18 mouse cellular contexts compared by ENCODE assay signal in the genomic region with DNA sequence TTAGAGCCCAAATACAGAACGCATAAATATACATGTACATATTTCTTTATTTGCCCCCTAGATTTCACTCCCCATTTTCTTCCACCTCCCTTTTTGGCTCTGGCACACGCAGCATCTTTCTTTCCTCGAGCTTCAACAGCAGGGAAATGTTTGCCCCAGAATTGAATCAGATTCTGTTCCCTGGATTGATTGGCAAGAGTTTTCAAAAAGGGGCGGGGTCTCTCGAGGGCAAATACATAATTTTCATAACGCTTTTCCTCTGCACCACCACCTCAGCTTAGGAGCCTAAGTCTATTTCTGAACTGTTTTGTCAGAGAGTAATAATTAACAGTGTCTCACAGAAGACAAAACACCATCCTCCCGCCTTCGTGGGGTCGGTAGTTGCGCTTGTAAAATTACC.
DNase-seq lines count a peak whose midpoint lies in the region; ATAC-seq and TF ChIP-seq lines count a peak whose summit lies in the region.
"Had no signal": no experiment of that assay in that cellular context is flagged by ENCODE, and none has a peak within 500 bp of the region (broad histone marks: within the 10 kb centered on the region; RNA-seq: fewer than 3 reads in every experiment).

No protein-coding gene starts in this region.

- no peak overlapping the region for H3K9ac ChIP-seq in forebrain, embryonic 16.5 days (replicated peaks; ENCODE audit: low read depth, low read length)
- no peak overlapping the region for H3K9ac ChIP-seq in forebrain, embryonic 15.5 days (replicated peaks)
- H3K9ac ChIP-seq in midbrain, embryonic 14.5 days (replicated peaks; ENCODE audit: low read length), result no peak overlapping the region
- H3K9ac ChIP-seq in midbrain, postnatal 0 days (replicated peaks; ENCODE audit: low read length, poor library complexity, severe bottlenecking), result no peak overlapping the region
- H3K9ac ChIP-seq: embryonic facial prominence, embryonic 12.5 days; forebrain, embryonic 13.5 days had no signal

- no peak overlapping the region for H3K4me2 ChIP-seq in forebrain, embryonic 16.5 days (ENCODE audit: low read length)
- no peak overlapping the region for H3K4me2 ChIP-seq in forebrain, embryonic 15.5 days (replicated peaks)
- no peak overlapping the region for H3K4me2 ChIP-seq in midbrain, embryonic 14.5 days (ENCODE audit: low read length)
- no peak overlapping the region for H3K4me2 ChIP-seq in midbrain, postnatal 0 days (ENCODE audit: low read depth, low read length, poor library complexity, severe bottlenecking)
- H3K4me2 ChIP-seq: embryonic facial prominence, embryonic 12.5 days; forebrain, embryonic 13.5 days had no signal

- peak; percentile 48 for DNase-seq in heart, adult 11 months
- DNase-seq in heart, adult 9 months (ENCODE audit: low spot score in 2 of 2), result no peak
- DNase-seq in midbrain, embryonic 14.5 days, result peak; percentile 14
- no peak for DNase-seq in midbrain, postnatal 0 days (ENCODE audit: low spot score)
- peak; percentile 28 for DNase-seq in brain, embryonic 18.5 days (ENCODE audit: low read depth, low spot score)
- no peak for DNase-seq in lung, postnatal 36 days
- DNase-seq: adrenal gland, adult 2 months; adrenal gland, postnatal 10 days; adrenal gland, postnatal 36 days; cerebellum, adult 11-12 months; cerebellum, adult 2 months; cerebellum, adult 9-10 months; cerebellum, postnatal 25 days had no signal

- WGBS in forebrain, embryonic 16.5 days, result 53% methylated on average over 10 of the region's 10 CpGs
- WGBS in forebrain, embryonic 15.5 days, result 64% methylated on average over 10 of the region's 10 CpGs
- 78% methylated on average over 10 of the region's 10 CpGs for WGBS in midbrain, embryonic 14.5 days
- 70% methylated on average over 10 of the region's 10 CpGs for WGBS in midbrain, postnatal 0 days

- H3K27me3 ChIP-seq in forebrain, embryonic 16.5 days (replicated peaks; ENCODE audit: control insufficient read depth, insufficient read depth, low read length), result no peaks in the 10 kb centered on the region
- H3K27me3 ChIP-seq in forebrain, embryonic 15.5 days, result no peaks in the 10 kb centered on the region
- no peaks in the 10 kb centered on the region for H3K27me3 ChIP-seq in midbrain, embryonic 14.5 days (ENCODE audit: control insufficient read depth, insufficient read depth, low read length)
- no peaks in the 10 kb centered on the region for H3K27me3 ChIP-seq in midbrain, postnatal 0 days (ENCODE audit: insufficient read depth, low read length)
- H3K27me3 ChIP-seq: embryonic facial prominence, embryonic 12.5 days; forebrain, embryonic 13.5 days had no signal

- no peak for TF ChIP-seq CTCF in midbrain, postnatal 0 days (IDR thresholded peaks at IDR 0.05)

- H3K4me3 ChIP-seq in forebrain, embryonic 16.5 days (replicated peaks; ENCODE audit: low read length), result no peak overlapping the region
- no peak overlapping the region for H3K4me3 ChIP-seq in forebrain, embryonic 15.5 days
- no peak overlapping the region for H3K4me3 ChIP-seq in midbrain, embryonic 14.5 days (replicated peaks; ENCODE audit: low read depth, low read length)
- no peak overlapping the region for H3K4me3 ChIP-seq in midbrain, postnatal 0 days (ENCODE audit: low read depth, low read length)
- H3K4me3 ChIP-seq: embryonic facial prominence, embryonic 10.5 days; embryonic facial prominence, embryonic 12.5 days; forebrain, embryonic 13.5 days had no signal

- H3K36me3 ChIP-seq in forebrain, embryonic 16.5 days (ENCODE audit: control insufficient read depth, insufficient read depth), result no peaks in the 10 kb centered on the region
- no peaks in the 10 kb centered on the region for H3K36me3 ChIP-seq in forebrain, embryonic 15.5 days
- no peaks in the 10 kb centered on the region for H3K36me3 ChIP-seq in midbrain, embryonic 14.5 days (ENCODE audit: control insufficient read depth, insufficient read depth, low read length)
- no peaks in the 10 kb centered on the region for H3K36me3 ChIP-seq in midbrain, postnatal 0 days (ENCODE audit: insufficient read depth, low read length)
- H3K36me3 ChIP-seq: embryonic facial prominence, embryonic 10.5 days; embryonic facial prominence, embryonic 12.5 days had no signal

- H3K9me3 ChIP-seq in forebrain, embryonic 16.5 days (ENCODE audit: control insufficient read depth, low read length), result no peaks in the 10 kb centered on the region
- no peaks in the 10 kb centered on the region for H3K9me3 ChIP-seq in forebrain, embryonic 15.5 days
- H3K9me3 ChIP-seq in midbrain, embryonic 14.5 days (ENCODE audit: control insufficient read depth, low read length), result no peaks in the 10 kb centered on the region
- no peaks in the 10 kb centered on the region for H3K9me3 ChIP-seq in midbrain, postnatal 0 days (ENCODE audit: low read length)
- H3K9me3 ChIP-seq: embryonic facial prominence, embryonic 10.5 days; embryonic facial prominence, embryonic 12.5 days; forebrain, embryonic 13.5 days had no signal

- H3K27ac ChIP-seq in forebrain, embryonic 16.5 days (ENCODE audit: low read length), result peak overlapping the region; percentile 7; the same call in 1 of the 2 replicates
- H3K27ac ChIP-seq in forebrain, embryonic 15.5 days (replicated peaks), result no peak overlapping the region
- no peak overlapping the region for H3K27ac ChIP-seq in midbrain, embryonic 14.5 days (replicated peaks; ENCODE audit: low read depth, low read length)
- H3K27ac ChIP-seq in midbrain, postnatal 0 days (ENCODE audit: low read depth, low read length), result no peak overlapping the region
- H3K27ac ChIP-seq: embryonic facial prominence, embryonic 10.5 days; embryonic facial prominence, embryonic 12.5 days; forebrain, embryonic 13.5 days had no signal

- peak; percentile 26; the same call in 1 of the 2 replicates for ATAC-seq in forebrain, embryonic 16.5 days
- no peak for ATAC-seq in forebrain, embryonic 15.5 days (replicated peaks)
- ATAC-seq in midbrain, embryonic 14.5 days (ENCODE audit: low FRiP score, low TSS enrichment), result no peak
- no peak for ATAC-seq in midbrain, postnatal 0 days (ENCODE audit: low FRiP score)
- ATAC-seq: forebrain, embryonic 13.5 days had no signal

- no peaks in the 10 kb centered on the region for H3K4me1 ChIP-seq in forebrain, embryonic 16.5 days (replicated peaks; ENCODE audit: control insufficient read depth, insufficient read depth, low read length)
- H3K4me1 ChIP-seq in forebrain, embryonic 15.5 days, result peaks cover 8% of the 10 kb centered on the region; the same call in 1 of the 2 replicates
- H3K4me1 ChIP-seq in midbrain, embryonic 14.5 days (ENCODE audit: control insufficient read depth, insufficient read depth, low read length), result no peaks in the 10 kb centered on the region
- H3K4me1 ChIP-seq in midbrain, postnatal 0 days (ENCODE audit: insufficient read depth, low read length), result no peaks in the 10 kb centered on the region

Comparison
In these comparisons a context has a peak if more than half of its experiments do, and no peak if none do; other contexts are left out.
1. DNase-seq: peak in heart, adult 11 months (single experiment), midbrain, embryonic 14.5 days (single experiment) and brain, embryonic 18.5 days (single experiment); none in heart, adult 9 months (0 of 2), midbrain, postnatal 0 days (single experiment) and lung, postnatal 36 days (single experiment).